Mouse (Mus musculus) small intestine, adult 2 months (tissue): ENCODE results near the gene Ephb6. TPM values are rescaled to one million over a fixed set of nuclear protein-coding genes. Genes with fewer than 3 reads are reported as not detected.

Experiments used
- H3K27ac ChIP-seq: fragments of 200-500 bp; 2 replicates; pipeline ENCODE4 v1.5.1; 2012; ENCODE audit warnings: low read depth, low read length, control low read depth, inconsistent platforms; ENCODE audit not compliant: insufficient read depth
- H3K27me3 ChIP-seq: fragments of 200-500 bp; 2 replicates; pipeline ENCODE4 v1.6.1; 2012; ENCODE audit warnings: mild to moderate bottlenecking, moderate library complexity, low read length, inconsistent platforms; ENCODE audit not compliant: control insufficient read depth, insufficient read depth
- H3K36me3 ChIP-seq: fragments of 200-500 bp; 2 replicates; pipeline ENCODE4 v1.6.1; 2012; ENCODE audit warnings: mild to moderate bottlenecking, low read length, control low read depth, inconsistent platforms; ENCODE audit not compliant: control insufficient read depth, insufficient read depth
- H3K4me1 ChIP-seq: fragments of 200-500 bp; 2 replicates; pipeline ENCODE4 v1.6.1; 2012; ENCODE audit warnings: low read length, inconsistent platforms, mixed read lengths; ENCODE audit not compliant: control insufficient read depth, insufficient read depth, insufficient read length
- H3K4me3 ChIP-seq: fragments of 200-500 bp; 2 replicates; pipeline ENCODE4 v1.5.1; 2012; ENCODE audit warnings: low read depth, mild to moderate bottlenecking, control low read depth, inconsistent platforms, low read length, moderate library complexity
- CTCF ChIP-seq: fragments of 200-500 bp; IDR thresholded peaks from 2 replicates; pipeline ENCODE4 v1.5.1; 2012; ENCODE audit warnings: low read depth, mild to moderate bottlenecking, control low read depth, inconsistent platforms, low read length, moderate library complexity, mixed read lengths; ENCODE audit not compliant: insufficient replicate concordance, insufficient read length; ENCODE audit errors: extremely low read depth
- POLR2A ChIP-seq: fragments of 200-500 bp; IDR thresholded peaks from 2 replicates; pipeline ENCODE4 v1.6.1; 2012; ENCODE audit warnings: low read depth, mild to moderate bottlenecking, control low read depth, inconsistent platforms, low read length, moderate library complexity
- WGBS: fragments of 180-500 bp; shearing (Covaris S2); methylation state at CpG from one replicate; pipeline ENCODE4 v1.1.7; 2018; 5-methylcytosine and 5-hydroxymethylcytosine counted together
- polyA plus RNA-seq: library from polyadenylated mRNA; depleted of rRNA; stranded (reverse); fragments of >200 nt; gene quantifications from 2 replicates; pipeline ENCODE4 v1.2.3, GENCODE M21; 2012; rRNA removed

Gene Ephb6
- polyA plus RNA-seq, 1 experiment: 2.1 TPM

DNA sequence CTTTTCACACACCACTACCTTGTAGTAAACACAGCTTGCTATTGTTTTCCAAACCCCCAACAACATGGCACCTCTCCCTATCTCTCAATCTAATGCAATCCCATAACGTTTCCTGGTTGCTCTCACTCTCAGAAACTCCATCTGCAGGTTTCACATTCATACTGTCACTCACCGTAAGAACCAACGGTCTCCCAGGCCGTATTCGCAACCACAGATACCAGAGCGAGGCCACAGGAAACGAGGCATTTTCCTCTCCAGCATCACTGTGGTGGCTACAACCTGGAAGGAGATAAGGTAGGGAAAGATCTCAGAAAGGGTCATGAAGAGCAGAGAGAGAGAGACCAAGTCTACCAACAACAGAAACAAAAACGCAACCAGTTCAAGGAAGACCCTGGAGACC is 49.4 kb downstream of the Ephb6 start:
- Histone ChIP-seq H3K27ac (no peak overlapping the region), H3K4me3 (no peak overlapping the region), H3K36me3 (no peaks in the 10 kb centered on the region), H3K4me1 (no peaks in the 10 kb centered on the region), H3K27me3 (no peaks in the 10 kb centered on the region)
- 79% methylated on average over 8 of the region's 8 CpGs for WGBS
- TF ChIP-seq CTCF (no peak), POLR2A (no peak)

DNA sequence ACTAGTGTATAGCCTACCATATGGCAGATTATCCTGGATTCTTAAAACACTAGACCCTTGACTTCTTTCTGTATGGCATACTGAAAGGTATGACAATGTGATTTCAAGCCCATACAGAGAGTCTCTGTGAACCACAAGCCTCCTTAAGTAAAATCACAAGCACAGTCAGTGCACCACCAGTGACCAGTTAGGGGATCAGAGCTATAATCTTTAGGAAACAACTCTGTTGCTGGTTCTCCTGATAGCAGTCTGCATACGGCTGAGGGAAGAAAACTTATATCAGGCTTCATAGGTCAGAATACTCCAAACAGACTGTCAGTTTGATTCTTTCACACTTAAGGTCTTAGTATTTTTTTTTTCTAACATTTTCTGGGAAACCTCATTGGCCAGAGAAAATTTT is 53.2 kb downstream of the Ephb6 start:
- no peaks in the 10 kb centered on the region for H3K27me3 ChIP-seq

DNA sequence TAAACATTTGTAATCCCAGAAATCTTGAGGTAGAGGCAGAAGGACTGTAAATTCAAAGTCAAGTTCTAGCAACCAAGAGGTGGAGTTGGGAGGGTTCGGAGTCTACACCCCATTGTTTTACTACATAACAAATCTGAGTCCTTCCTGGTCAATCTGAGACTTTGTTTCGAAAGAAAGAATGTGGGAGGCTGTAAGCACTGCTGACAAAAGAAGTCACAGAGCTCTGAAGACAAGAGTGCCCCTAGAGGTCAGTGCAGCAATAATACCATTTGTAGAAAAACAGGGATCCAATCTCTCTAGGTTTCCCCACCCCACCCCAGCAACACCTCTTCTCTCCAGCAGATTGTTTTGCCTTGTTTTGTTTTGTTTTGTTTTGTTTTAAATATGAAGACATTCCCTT is 57.0 kb downstream of the Ephb6 start:
- 16% methylated on average over 2 of the region's 2 CpGs for WGBS
- Histone ChIP-seq H3K27me3 (no peaks in the 10 kb centered on the region), H3K4me1 (no peaks in the 10 kb centered on the region), H3K36me3 (no peaks in the 10 kb centered on the region), H3K4me3 (no peak overlapping the region), H3K27ac (no peak overlapping the region)
- TF ChIP-seq CTCF (no peak), POLR2A (no peak)

More for the DNA sequence above, 53.2 kb downstream of the Ephb6 start:
- no peak overlapping the region for H3K27ac ChIP-seq
- no peaks in the 10 kb centered on the region for H3K36me3 ChIP-seq
- H3K4me3 ChIP-seq: no peak overlapping the region
- TF ChIP-seq POLR2A (no peak), CTCF (no peak)
- 70% methylated on average over 1 of the region's 1 CpGs for WGBS
- no peaks in the 10 kb centered on the region for H3K4me1 ChIP-seq

Other genes with a start within 250 kb of the Ephb6 start
- 1.3 and 663 TPM in 2 replicates for gene Prss3, start 227.8 kb upstream of the Ephb6 start, polyA plus RNA-seq
- gene Gm5771, start 213.1 kb upstream of the Ephb6 start, polyA plus RNA-seq: 0.48 and 166 TPM in 2 replicates
- gene Gm10334, start 159.3 kb upstream of the Ephb6 start, polyA plus RNA-seq: 63.3 TPM in 1 of 2 replicates, not detected in the other
- 22.6 TPM in 1 of 2 replicates, not detected in the other for gene Prss1, start 146.6 kb upstream of the Ephb6 start, polyA plus RNA-seq
- 73.6 and 36,591 TPM in 2 replicates for gene Prss2, start 83.7 kb upstream of the Ephb6 start, polyA plus RNA-seq
- 0.08 and 15.9 TPM in 2 replicates for gene Trpv6, start 30.9 kb downstream of the Ephb6 start, polyA plus RNA-seq
- not detected in 2 replicates for gene Trpv5, start 75.3 kb downstream of the Ephb6 start, polyA plus RNA-seq
- not detected in 2 replicates for gene Llcfc1, start 78.9 kb downstream of the Ephb6 start, polyA plus RNA-seq
- gene Kel, start 98.9 kb downstream of the Ephb6 start, polyA plus RNA-seq: 0.10 TPM in 1 of 2 replicates, not detected in the other
- gene Olfr459, start 169.7 kb downstream of the Ephb6 start, polyA plus RNA-seq: not detected in 2 replicates
- not detected in 2 replicates for gene Pip, start 242.1 kb downstream of the Ephb6 start, polyA plus RNA-seq
- not detected in 2 replicates for gene Sval2, start 247.5 kb downstream of the Ephb6 start, polyA plus RNA-seq